Mouse (Mus musculus): ENCODE data around the gene Eif4g1.

DNA sequence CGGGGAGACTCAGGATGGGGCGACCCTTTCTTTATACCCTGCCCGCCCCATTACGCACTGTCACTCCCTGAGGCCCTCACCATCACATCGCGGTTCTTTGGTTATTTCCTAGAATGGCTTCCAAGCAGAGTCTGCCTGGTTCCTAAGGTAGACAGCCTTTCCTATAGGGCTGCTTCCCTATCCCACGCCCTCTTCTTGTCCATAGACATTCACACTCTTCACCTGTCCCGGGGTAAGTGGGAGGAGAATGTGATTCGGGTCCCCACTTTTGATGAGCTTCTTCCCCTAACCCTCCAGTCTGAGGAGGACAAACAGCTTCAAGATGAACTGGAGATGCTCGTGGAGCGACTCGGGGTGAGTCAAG, 16.2 kb upstream of the Eif4g1 start:
- TF ChIP-seq GATA1 (IDR thresholded peaks at IDR 0.05; ENCODE audit: borderline replicate concordance, low read length) (no peak), FLI1 (IDR thresholded peaks at IDR 0.05; ENCODE audit: low read length) (no peak)

Measured in megakaryocyte, embryonic 14.5 days (primary cell).